Mouse (Mus musculus) hindbrain, embryonic 11.5 days (tissue): ENCODE results near the gene Tm9sf2. TPM values are rescaled to one million over a fixed set of nuclear protein-coding genes. Genes with fewer than 3 reads are reported as not detected.

Source experiments
- ATAC-seq: fragments of 200-750 bp; cut with Nextera tagmentation; 2 replicates; pipeline ENCODE4 v1.8.0; 2017; ENCODE audit warnings: mild to moderate bottlenecking, moderate TSS enrichment, moderate library complexity; ENCODE audit not compliant: low FRiP score
- DNase-seq: peaks from one replicate; pipeline ENCODE4 v3.0.0-alpha.2; 2015; ENCODE audit warnings: low spot score
- H3K27ac ChIP-seq: fragments of 300-500 bp; sonication (generic); 2 replicates; pipeline ENCODE4 v1.5.1; 2014; ENCODE audit warnings: mild to moderate bottlenecking, low read depth, low read length
- H3K27me3 ChIP-seq: fragments of 300-500 bp; sonication (generic); 2 replicates; pipeline ENCODE4 v1.6.1; 2014; ENCODE audit warnings: mild to moderate bottlenecking, low read length, moderate library complexity, mixed read lengths; ENCODE audit not compliant: control insufficient read depth, insufficient read depth
- H3K36me3 ChIP-seq: fragments of 300-500 bp; sonication (generic); 2 replicates; pipeline ENCODE4 v1.6.1; 2014; ENCODE audit warnings: mild to moderate bottlenecking, low read length, moderate library complexity, mixed read lengths; ENCODE audit not compliant: control insufficient read depth, insufficient read depth
- H3K4me1 ChIP-seq: fragments of 300-500 bp; sonication (generic); replicated peaks from 2 replicates; pipeline ENCODE4 v1.6.1; 2014; ENCODE audit warnings: low read length, mixed read lengths; ENCODE audit not compliant: control insufficient read depth, insufficient read depth
- H3K4me2 ChIP-seq: fragments of 300-500 bp; sonication (generic); replicated peaks from 2 replicates; pipeline ENCODE4 v1.6.1; 2014; ENCODE audit warnings: mild to moderate bottlenecking, low read depth, low read length
- H3K4me3 ChIP-seq: fragments of 300-500 bp; sonication (generic); 2 replicates; pipeline ENCODE4 v1.5.1; 2014; ENCODE audit warnings: low read depth, low read length
- H3K9ac ChIP-seq: fragments of 300-500 bp; sonication (generic); 2 replicates; pipeline ENCODE4 v1.6.1; 2014; ENCODE audit warnings: low read depth, low read length
- H3K9me3 ChIP-seq: fragments of 300-500 bp; sonication (generic); 2 replicates; pipeline ENCODE4 v1.6.1; 2016; ENCODE audit warnings: low read length; ENCODE audit not compliant: control insufficient read depth
- WGBS: fragments of 180-500 bp; shearing (Covaris S2); extraction: QIAGEN DNeasy Blood & Tissue Kit; methylation state at CpG from one replicate; pipeline ENCODE4 v1.1.7; 2014; 5-methylcytosine and 5-hydroxymethylcytosine counted together
- polyA plus RNA-seq: library from polyadenylated mRNA; unstranded; fragments of >200 nt; fragmentation: Nextera tagmentation; extraction: Ambion mirVana; gene quantifications from 2 replicates; pipeline ENCODE4 v1.2.1, GENCODE M21; 2014

Tm9sf2 gene
- polyA plus RNA-seq, 1 experiment from 2014 or later: 130 TPM

- Histone ChIP-seq H3K4me3 (peak overlapping the region; percentile 99), H3K9ac (peak overlapping the region; percentile 98), H3K27ac (peak overlapping the region; percentile 91), H3K27me3 (no peaks in the 10 kb centered on the region), H3K9me3 (no peaks in the 10 kb centered on the region), H3K4me2 (peak overlapping the region; percentile 72), H3K36me3 (no peaks in the 10 kb centered on the region), H3K4me1 (peaks cover 2% of the 10 kb centered on the region)
- 7% methylated on average over 35 of the region's 44 CpGs for WGBS
- DNase-seq (no peak), ATAC-seq (no peak)
These were observed 810 bp downstream of the Tm9sf2 start for GRCm38 (mm10) chr14:122107481-122108214.

GRCm38 (mm10) chr14:122111681-122112080 lies 4.8 kb downstream of the Tm9sf2 start:
- ATAC-seq (no peak), DNase-seq (no peak)
- Histone ChIP-seq H3K4me2 (no peak overlapping the region), H3K36me3 (no peaks in the 10 kb centered on the region), H3K4me3 (no peak overlapping the region), H3K27me3 (no peaks in the 10 kb centered on the region), H3K27ac (no peak overlapping the region), H3K9me3 (no peaks in the 10 kb centered on the region), H3K4me1 (peaks cover 2% of the 10 kb centered on the region; the same call in 1 of the 2 replicates), H3K9ac (no peak overlapping the region)
- WGBS: 93% methylated on average over 2 of the region's 2 CpGs

GRCm38 (mm10) chr14:122112311-122112710 lies 5.5 kb downstream of the Tm9sf2 start:
- DNase-seq: no peak
- Histone ChIP-seq H3K27me3 (no peaks in the 10 kb centered on the region), H3K4me2 (no peak overlapping the region), H3K9ac (no peak overlapping the region), H3K9me3 (no peaks in the 10 kb centered on the region), H3K4me3 (no peak overlapping the region), H3K4me1 (peaks cover 2% of the 10 kb centered on the region; the same call in 1 of the 2 replicates), H3K27ac (no peak overlapping the region), H3K36me3 (no peaks in the 10 kb centered on the region)
- WGBS: 96% methylated on average over 5 of the region's 5 CpGs
- no peak for ATAC-seq

- no peak for ATAC-seq
These were observed 9.4 kb downstream of the Tm9sf2 start for GRCm38 (mm10) chr14:122116200-122116599.

GRCm38 (mm10) chr14:122130111-122130797 lies 23.4 kb downstream of the Tm9sf2 start:
- Histone ChIP-seq H3K4me1 (no peaks in the 10 kb centered on the region), H3K36me3 (no peaks in the 10 kb centered on the region), H3K27me3 (no peaks in the 10 kb centered on the region), H3K27ac (no peak overlapping the region), H3K9me3 (no peaks in the 10 kb centered on the region), H3K4me3 (no peak overlapping the region), H3K4me2 (no peak overlapping the region), H3K9ac (no peak overlapping the region)
- DNase-seq (no peak), ATAC-seq (no peak)
- WGBS: 91% methylated on average over 5 of the region's 5 CpGs

More at GRCm38 (mm10) chr14:122116200-122116599, 9.4 kb downstream of the Tm9sf2 start:
- Histone ChIP-seq H3K27me3 (no peaks in the 10 kb centered on the region), H3K36me3 (no peaks in the 10 kb centered on the region), H3K4me1 (no peaks in the 10 kb centered on the region), H3K9ac (no peak overlapping the region), H3K27ac (no peak overlapping the region), H3K9me3 (no peaks in the 10 kb centered on the region), H3K4me3 (no peak overlapping the region), H3K4me2 (no peak overlapping the region)
- DNase-seq: no peak
- 94% methylated on average over 1 of the region's 1 CpGs for WGBS

GRCm38 (mm10) chr14:122131644-122132043 lies 24.8 kb downstream of the Tm9sf2 start:
- Histone ChIP-seq H3K27ac (no peak overlapping the region), H3K27me3 (no peaks in the 10 kb centered on the region), H3K4me3 (no peak overlapping the region), H3K4me1 (no peaks in the 10 kb centered on the region), H3K4me2 (no peak overlapping the region), H3K9me3 (no peaks in the 10 kb centered on the region), H3K9ac (no peak overlapping the region), H3K36me3 (no peaks in the 10 kb centered on the region)
- ATAC-seq: no peak
- WGBS: 94% methylated on average over 2 of the region's 2 CpGs
- DNase-seq: no peak

GRCm38 (mm10) chr14:122136368-122136928 lies 29.6 kb downstream of the Tm9sf2 start:
- no peak for ATAC-seq
- Histone ChIP-seq H3K4me1 (no peaks in the 10 kb centered on the region), H3K4me2 (no peak overlapping the region), H3K9ac (no peak overlapping the region), H3K36me3 (no peaks in the 10 kb centered on the region; the same call in 1 of the 2 replicates), H3K27ac (no peak overlapping the region), H3K27me3 (no peaks in the 10 kb centered on the region), H3K4me3 (no peak overlapping the region), H3K9me3 (no peaks in the 10 kb centered on the region)
- 93% methylated on average over 3 of the region's 3 CpGs for WGBS
- no peak for DNase-seq

- no peaks in the 10 kb centered on the region; the same call in 1 of the 2 replicates for H3K36me3 ChIP-seq
- H3K27me3 ChIP-seq: no peaks in the 10 kb centered on the region
- H3K4me1 ChIP-seq: no peaks in the 10 kb centered on the region
- no peak overlapping the region for H3K4me2 ChIP-seq
- ATAC-seq: no peak
- no peak overlapping the region for H3K27ac ChIP-seq
- H3K9me3 ChIP-seq: no peaks in the 10 kb centered on the region
- no peak overlapping the region for H3K9ac ChIP-seq
- DNase-seq: no peak
- WGBS: 97% methylated on average over 7 of the region's 7 CpGs
- no peak overlapping the region for H3K4me3 ChIP-seq
These were observed 30.4 kb downstream of the Tm9sf2 start for GRCm38 (mm10) chr14:122137234-122137633.
